Mouse (Mus musculus) mouse embryonic stem cell (cell line): ENCODE results near the gene Tmem150b.

Experiments
- in situ Hi-C, 2 experiments: fragments of 300-500 bp; cut with MboI; formaldehyde crosslinking; loops; 1 replicate in 1 of 2; 3 replicates in 1 of 2; pipeline ENCODE4 v1.14.3; 2019 to 2020; ENCODE audit warnings: low sequenced_read_pairs in 2 of 2, low pct_unique_long_range_greater_than_20kb in 1 of 2, mixed read lengths in 1 of 2; ENCODE audit not compliant: unreplicated experiment in 1 of 2

Gene Tmem150b

GRCm38 (mm10) chr7:4739041-4739543 is 14.0 kb upstream of the Tmem150b start:
- in situ Hi-C loops, result no loop called here

- in situ Hi-C loops, result no loop called here
These were observed 7.9 kb upstream of the Tmem150b start for GRCm38 (mm10) chr7:4732968-4733392.

- in situ Hi-C loops, result no loop called here
These were observed 6.0 kb upstream of the Tmem150b start for GRCm38 (mm10) chr7:4731090-4731489.

GRCm38 (mm10) chr7:4724359-4724758 is 690 bp downstream of the Tmem150b start:
- in situ Hi-C loops, result no loop called here

- in situ Hi-C loops, result no loop called here
These were observed 1.5 kb downstream of the Tmem150b start for GRCm38 (mm10) chr7:4723508-4723907.

GRCm38 (mm10) chr7:4719276-4719675 is 5.8 kb downstream of the Tmem150b start:
- in situ Hi-C loops, result no loop called here

- in situ Hi-C loops, result no loop called here
These were observed 8.1 kb downstream of the Tmem150b start for GRCm38 (mm10) chr7:4716955-4717354.

- in situ Hi-C loops, result no loop called here
These were observed 12.5 kb downstream of the Tmem150b start for GRCm38 (mm10) chr7:4712594-4712993.

- in situ Hi-C loops, result no loop called here
These were observed 20.0 kb downstream of the Tmem150b start for GRCm38 (mm10) chr7:4705098-4705497.

- in situ Hi-C loops, result no loop called here
These were observed 21.9 kb downstream of the Tmem150b start for GRCm38 (mm10) chr7:4703195-4703594.

GRCm38 (mm10) chr7:4702334-4702733 is 22.7 kb downstream of the Tmem150b start:
- in situ Hi-C loops, result no loop called here

GRCm38 (mm10) chr7:4693004-4693403 is 32.0 kb downstream of the Tmem150b start:
- in situ Hi-C loops, result no loop called here

- in situ Hi-C loops, result no loop called here
These were observed 33.9 kb downstream of the Tmem150b start for GRCm38 (mm10) chr7:4690951-4691653.

- in situ Hi-C loops, result no loop called here
These were observed 34.7 kb downstream of the Tmem150b start, which contains the start of gene Brsk1 for GRCm38 (mm10) chr7:4690387-4690786. Gene Brsk1 (plus strand): TSS chr7:4690604.

- in situ Hi-C loops, result no loop called here
These were observed 40.2 kb downstream of the Tmem150b start, which contains the start of gene Hspbp1 for GRCm38 (mm10) chr7:4684632-4685417. Gene Hspbp1 (minus strand): TSS chr7:4685068.

GRCm38 (mm10) chr7:4684203-4684602 is 40.8 kb downstream of the Tmem150b start:
- in situ Hi-C loops, result no loop called here

GRCm38 (mm10) chr7:4683307-4683706 is 41.7 kb downstream of the Tmem150b start:
- in situ Hi-C loops, result no loop called here

GRCm38 (mm10) chr7:4675200-4675599 is 49.8 kb downstream of the Tmem150b start:
- in situ Hi-C loops, result no loop called here

GRCm38 (mm10) chr7:4674114-4674731 is 50.8 kb downstream of the Tmem150b start:
- in situ Hi-C loops, result no loop called here
